Mouse (Mus musculus) liver, adult 2 months (tissue): ENCODE results near the gene Mrps6.

Experiments used
- CTCF ChIP-seq: fragments of 200-500 bp; IDR thresholded peaks from 2 replicates; pipeline ENCODE4 v1.5.1; 2011; ENCODE audit warnings: low read depth, low read length, control low read depth
- POLR2A ChIP-seq: fragments of 200-500 bp; IDR thresholded peaks from 2 replicates; pipeline ENCODE4 v1.6.1; 2011; ENCODE audit warnings: low read length, control low read depth; ENCODE audit not compliant: insufficient read depth; ENCODE audit errors: extremely low read depth

GRCm38 (mm10) chr16:92150975-92151374 lies 92.9 kb downstream of the Mrps6 start:
- TF ChIP-seq CTCF (no peak), POLR2A (no peak)
